In genomic region chr5:65696821-65697485, GRCm38 (mm10) we compare ENCODE assay signal across 8 mouse cellular contexts. TPM values are rescaled to one million over a fixed set of nuclear protein-coding genes. Genes with fewer than 3 reads are reported as not detected.
A peak's percentile ranks its signal among the peaks of the same experiment; 100 is the strongest.
DNase-seq lines count a peak whose midpoint lies in the region; ATAC-seq lines count a peak whose summit lies in the region.

No protein-coding gene starts in this region.

- under 1% methylated on average over 51 of the region's 58 CpGs for WGBS in intestine, embryonic 15.5 days
- WGBS in midbrain, embryonic 10.5 days = under 1% methylated on average over 57 of the region's 58 CpGs

- no peaks in the 10 kb centered on the region for H3K9me3 ChIP-seq in intestine, embryonic 15.5 days
- no peaks in the 10 kb centered on the region for H3K9me3 ChIP-seq in midbrain, embryonic 10.5 days (replicated peaks)

- peak overlapping the region; percentile 98 for H3K27ac ChIP-seq in intestine, embryonic 15.5 days
- H3K27ac ChIP-seq in midbrain, embryonic 10.5 days (replicated peaks) = peak overlapping the region; percentile 98

- peak; percentile 84 for DNase-seq in adrenal gland, adult 2 months
- DNase-seq in embryo, embryonic 11.5 days (ENCODE audit: low read depth, low spot score) = peak; percentile 58
- peak; percentile 59 to 60 for DNase-seq in gastrocnemius, postnatal 36 days
- DNase-seq in left cerebral cortex, postnatal 36 days (ENCODE audit: low spot score in 2 of 2) = peak; percentile 69 to 74
- DNase-seq in midbrain, embryonic 10.5 days (ENCODE audit: low spot score) = peak; percentile 73
- DNase-seq in right cerebral cortex, postnatal 36 days (ENCODE audit: low spot score in 2 of 2) = peak; percentile 31 to 43
- DNase-seq in urinary bladder, postnatal 4 days (ENCODE audit: low spot score in 2 of 2) = peak; percentile 47 to 70

- H3K4me1 ChIP-seq in intestine, embryonic 15.5 days (replicated peaks) = peaks cover 12% of the 10 kb centered on the region
- peaks cover 26% of the 10 kb centered on the region for H3K4me1 ChIP-seq in midbrain, embryonic 10.5 days

- H3K4me2 ChIP-seq in intestine, embryonic 15.5 days (replicated peaks) = peak overlapping the region; percentile 58

- no peaks in the 10 kb centered on the region for H3K27me3 ChIP-seq in intestine, embryonic 15.5 days (replicated peaks)
- no peaks in the 10 kb centered on the region for H3K27me3 ChIP-seq in midbrain, embryonic 10.5 days (ENCODE audit: low read depth, poor library complexity, severe bottlenecking)

- peak overlapping the region; percentile 99 for H3K9ac ChIP-seq in intestine, embryonic 15.5 days

- H3K36me3 ChIP-seq in intestine, embryonic 15.5 days = peaks cover 3% of the 10 kb centered on the region; the same call in 1 of the 2 replicates
- H3K36me3 ChIP-seq in midbrain, embryonic 10.5 days = peaks cover 40% of the 10 kb centered on the region

- H3K4me3 ChIP-seq in intestine, embryonic 15.5 days (replicated peaks) = peak overlapping the region; percentile 96
- peak overlapping the region; percentile 74 for H3K4me3 ChIP-seq in midbrain, embryonic 10.5 days

- intact Hi-C loops in gastrocnemius, postnatal 36 days (cut with DNase I) = loop anchor here (1.0 to 5.0 kb wide), 4 partner anchors 45 to 296 kb away; partner anchors contain the start of gene N4bp2
- intact Hi-C loops in left cerebral cortex, postnatal 36 days (cut with DNase I) = loop anchor here (2.0 to 5.0 kb wide), 3 partner anchors 160 to 295 kb away; partner anchors contain the start of genes Gm43552, Smim14 and Ube2k

- ATAC-seq in intestine, embryonic 15.5 days = peak; percentile 39

RNA-seq across cellular contexts. Expression of gene Pds5a, which starts 1.1 kb away (rescaled TPM):
- 10 to 100 TPM; 74.0 to 98.1 TPM for total RNA-seq in adrenal gland, adult 2 months (2021)
- polyA plus RNA-seq in adrenal gland, adult 2 months (2012; rRNA removed) = 2.9 and 3.0 TPM in 2 replicates
- total RNA-seq in gastrocnemius, postnatal 36 days (2021) = 10 to 100 TPM; 37.5 to 43.4 TPM
- 50.2 and 54.9 TPM in 2 replicates for polyA plus RNA-seq in intestine, embryonic 15.5 days (2015; fragmentation: Nextera tagmentation; extraction: Ambion mirVana)
- 10 to 100 TPM; 64.7 to 83.6 TPM for total RNA-seq in left cerebral cortex, postnatal 36 days (2021)
- polyA plus RNA-seq in midbrain, embryonic 10.5 days (2016; fragmentation: Nextera tagmentation; extraction: Ambion mirVana) = 95.6 and 98.9 TPM in 2 replicates

Comparison
In these comparisons a context has a peak if more than half of its experiments do, and no peak if none do; other contexts are left out.
1. Peak in every context shown above with its lines: DNase-seq, ATAC-seq, H3K4me3 ChIP-seq and H3K27ac ChIP-seq.